Mouse (Mus musculus): ENCODE data around the gene Schip1. TPM values are rescaled to one million over a fixed set of nuclear protein-coding genes. Genes with fewer than 3 reads are reported as not detected.

Gene Schip1
- polyA plus RNA-seq, 1 experiment from 2014 or later: 47.2 TPM

DNA sequence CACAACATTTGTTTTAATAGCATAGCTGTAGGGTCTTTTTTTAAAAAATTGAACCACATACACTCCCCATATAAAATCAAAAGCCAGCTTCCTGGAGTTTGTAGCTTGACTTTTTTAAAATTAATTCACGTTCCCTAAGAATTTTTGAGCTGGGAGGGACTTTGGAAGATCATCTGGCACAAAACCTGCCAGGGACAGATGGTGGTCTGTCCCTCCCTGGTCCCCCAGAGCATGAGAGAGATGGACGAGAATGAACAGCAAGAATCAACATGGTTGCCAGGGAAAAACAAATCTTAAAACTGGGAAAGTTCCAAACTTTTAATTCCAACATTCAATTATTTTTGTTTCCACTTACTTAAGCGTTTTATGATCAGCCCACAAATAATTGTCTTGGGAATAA lies 334.1 kb downstream of the Schip1 start:
- no peaks in the 10 kb centered on the region for H3K36me3 ChIP-seq (ENCODE audit: control insufficient read depth, insufficient read depth, low read length)

DNA sequence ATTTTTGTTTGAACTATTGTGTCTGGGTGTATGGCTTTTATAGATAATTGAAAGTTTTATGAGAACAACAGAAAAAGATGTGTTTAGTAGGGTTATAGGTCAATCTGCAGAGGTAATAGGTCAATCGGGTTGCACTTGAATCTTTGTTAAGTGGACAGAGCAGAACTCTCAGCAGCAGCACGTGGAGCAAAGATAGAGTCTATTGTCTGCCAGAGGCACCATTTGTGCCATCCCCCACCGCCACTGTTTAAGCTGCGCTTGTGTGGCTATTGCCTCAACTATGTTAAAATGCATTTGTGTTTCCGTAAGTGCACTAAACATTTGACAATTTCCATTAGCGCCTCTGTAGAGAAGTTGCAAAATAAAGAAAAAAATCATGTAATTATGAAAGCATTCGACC lies 335.5 kb downstream of the Schip1 start:
- 79% methylated on average over 7 of the region's 7 CpGs for WGBS
- H3K4me1 ChIP-seq (ENCODE audit: control insufficient read depth, insufficient read depth, low read length): no peaks in the 10 kb centered on the region
- ATAC-seq (ENCODE audit: insufficient number of reproducible peaks, insufficient read depth, low FRiP score, low read depth): no peak

More for the DNA sequence above, 334.1 kb downstream of the Schip1 start:
- no peak overlapping the region for H3K27ac ChIP-seq (ENCODE audit: low read length)
- H3K9me3 ChIP-seq (ENCODE audit: control insufficient read depth, low read depth, low read length): no peaks in the 10 kb centered on the region
- H3K27me3 ChIP-seq (ENCODE audit: control insufficient read depth, insufficient read depth, low read length): no peaks in the 10 kb centered on the region
- WGBS: 77% methylated on average over 3 of the region's 3 CpGs
- H3K4me1 ChIP-seq (ENCODE audit: control insufficient read depth, insufficient read depth, low read length): no peaks in the 10 kb centered on the region
- H3K4me2 ChIP-seq (replicated peaks; ENCODE audit: low read depth, low read length): no peak overlapping the region
- ATAC-seq (ENCODE audit: insufficient number of reproducible peaks, insufficient read depth, low FRiP score, low read depth): no peak
- no peak overlapping the region for H3K4me3 ChIP-seq (ENCODE audit: low read depth, low read length)
- no peak overlapping the region for H3K9ac ChIP-seq (replicated peaks; ENCODE audit: low read depth, low read length)

DNA sequence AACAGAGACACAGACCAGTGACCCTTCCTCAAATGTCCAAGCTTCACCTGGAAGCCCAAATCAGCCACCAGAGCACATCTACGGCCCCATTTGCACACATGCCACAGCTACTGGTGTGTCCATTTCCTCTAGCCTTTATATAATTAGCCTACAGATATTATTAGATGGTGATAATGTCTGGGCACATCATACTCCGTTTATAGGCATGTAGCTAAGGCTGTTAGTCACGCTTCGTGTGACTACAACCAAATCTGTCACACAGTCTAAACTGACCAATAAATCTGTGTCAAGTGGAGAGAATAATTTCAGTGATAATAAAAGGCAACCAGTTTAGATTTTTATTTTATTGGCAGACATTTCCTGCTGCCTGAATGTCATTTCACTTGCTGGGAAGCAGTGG lies 338.7 kb downstream of the Schip1 start:
- no peak overlapping the region for H3K27ac ChIP-seq (ENCODE audit: low read length)
- ATAC-seq (ENCODE audit: insufficient number of reproducible peaks, insufficient read depth, low FRiP score, low read depth): no peak
- H3K4me1 ChIP-seq (ENCODE audit: control insufficient read depth, insufficient read depth, low read length): no peaks in the 10 kb centered on the region
- no peaks in the 10 kb centered on the region for H3K36me3 ChIP-seq (ENCODE audit: control insufficient read depth, insufficient read depth, low read length)
- no peaks in the 10 kb centered on the region for H3K27me3 ChIP-seq (ENCODE audit: control insufficient read depth, insufficient read depth, low read length)
- H3K9ac ChIP-seq (replicated peaks; ENCODE audit: low read depth, low read length): no peak overlapping the region
- 88% methylated on average over 4 of the region's 4 CpGs for WGBS
- no peak overlapping the region for H3K4me3 ChIP-seq (ENCODE audit: low read depth, low read length)
- H3K4me2 ChIP-seq (replicated peaks; ENCODE audit: low read depth, low read length): no peak overlapping the region
- no peaks in the 10 kb centered on the region for H3K9me3 ChIP-seq (ENCODE audit: control insufficient read depth, low read depth, low read length)

More for the DNA sequence above, 335.5 kb downstream of the Schip1 start:
- H3K9ac ChIP-seq (replicated peaks; ENCODE audit: low read depth, low read length): no peak overlapping the region
- no peak overlapping the region for H3K4me3 ChIP-seq (ENCODE audit: low read depth, low read length)
- H3K27ac ChIP-seq (ENCODE audit: low read length): no peak overlapping the region
- H3K36me3 ChIP-seq (ENCODE audit: control insufficient read depth, insufficient read depth, low read length): no peaks in the 10 kb centered on the region
- H3K27me3 ChIP-seq (ENCODE audit: control insufficient read depth, insufficient read depth, low read length): no peaks in the 10 kb centered on the region
- H3K4me2 ChIP-seq (replicated peaks; ENCODE audit: low read depth, low read length): no peak overlapping the region
- H3K9me3 ChIP-seq (ENCODE audit: control insufficient read depth, low read depth, low read length): no peaks in the 10 kb centered on the region

DNA sequence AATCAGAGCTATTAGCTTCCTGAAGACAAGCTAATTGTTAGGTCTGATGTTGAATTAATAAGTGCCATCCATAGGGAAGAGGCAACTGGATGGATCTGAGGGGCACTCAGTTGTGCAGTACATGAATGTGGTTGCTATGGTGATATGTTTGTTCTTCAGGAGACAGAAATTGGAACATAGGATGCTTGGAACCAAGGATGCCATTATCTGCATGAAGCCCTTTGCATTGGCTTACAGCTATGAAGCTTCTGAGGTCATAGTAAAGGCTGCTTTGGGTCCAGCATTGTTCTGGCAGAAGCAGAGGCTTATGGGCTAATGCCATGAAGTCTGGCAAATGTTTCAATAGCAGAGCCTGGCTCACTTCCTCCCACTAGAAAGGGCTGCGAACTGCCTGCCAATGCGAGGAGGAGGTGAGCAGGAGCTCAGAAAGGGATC lies 339.2 kb downstream of the Schip1 start:
- no peak overlapping the region for H3K4me3 ChIP-seq (ENCODE audit: low read depth, low read length)

DNA sequence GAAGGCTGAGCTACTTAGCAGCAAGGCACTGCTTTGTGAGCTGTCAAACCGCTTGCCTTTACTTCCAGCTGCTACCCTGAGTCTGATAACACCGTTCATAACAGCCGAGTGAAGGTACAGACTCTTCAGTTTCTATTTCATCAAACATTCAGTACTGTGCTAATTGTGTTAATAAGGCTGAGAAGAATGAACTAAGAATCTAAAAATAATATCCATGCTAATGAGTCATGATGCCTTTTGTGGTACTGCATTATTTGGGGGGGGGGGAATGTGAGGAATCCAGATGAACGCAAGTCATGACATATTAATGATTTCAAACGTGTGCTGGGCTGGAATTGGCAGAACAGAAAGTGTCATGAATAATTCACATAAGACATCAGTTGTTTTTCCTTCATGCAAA lies 341.1 kb downstream of the Schip1 start:
- no peak overlapping the region for H3K9ac ChIP-seq (replicated peaks; ENCODE audit: low read depth, low read length)
- no peak overlapping the region for H3K27ac ChIP-seq (ENCODE audit: low read length)
- H3K4me1 ChIP-seq (ENCODE audit: control insufficient read depth, insufficient read depth, low read length): no peaks in the 10 kb centered on the region
- no peak overlapping the region for H3K4me3 ChIP-seq (ENCODE audit: low read depth, low read length)
- H3K9me3 ChIP-seq (ENCODE audit: control insufficient read depth, low read depth, low read length): no peaks in the 10 kb centered on the region
- no peak overlapping the region for H3K4me2 ChIP-seq (replicated peaks; ENCODE audit: low read depth, low read length)
- WGBS: 68% methylated on average over 5 of the region's 5 CpGs
- ATAC-seq (ENCODE audit: insufficient number of reproducible peaks, insufficient read depth, low FRiP score, low read depth): no peak
- H3K36me3 ChIP-seq (ENCODE audit: control insufficient read depth, insufficient read depth, low read length): no peaks in the 10 kb centered on the region
- no peaks in the 10 kb centered on the region for H3K27me3 ChIP-seq (ENCODE audit: control insufficient read depth, insufficient read depth, low read length)

More for the DNA sequence above, 339.2 kb downstream of the Schip1 start:
- Histone ChIP-seq H3K4me1 (ENCODE audit: control insufficient read depth, insufficient read depth, low read length) (no peaks in the 10 kb centered on the region), H3K36me3 (ENCODE audit: control insufficient read depth, insufficient read depth, low read length) (no peaks in the 10 kb centered on the region), H3K9me3 (ENCODE audit: control insufficient read depth, low read depth, low read length) (no peaks in the 10 kb centered on the region), H3K4me2 (replicated peaks; ENCODE audit: low read depth, low read length) (no peak overlapping the region), H3K27me3 (ENCODE audit: control insufficient read depth, insufficient read depth, low read length) (no peaks in the 10 kb centered on the region), H3K9ac (replicated peaks; ENCODE audit: low read depth, low read length) (no peak overlapping the region), H3K27ac (ENCODE audit: low read length) (no peak overlapping the region)
- 79% methylated on average over 2 of the region's 2 CpGs for WGBS
- no peak for ATAC-seq (ENCODE audit: insufficient number of reproducible peaks, insufficient read depth, low FRiP score, low read depth)

DNA sequence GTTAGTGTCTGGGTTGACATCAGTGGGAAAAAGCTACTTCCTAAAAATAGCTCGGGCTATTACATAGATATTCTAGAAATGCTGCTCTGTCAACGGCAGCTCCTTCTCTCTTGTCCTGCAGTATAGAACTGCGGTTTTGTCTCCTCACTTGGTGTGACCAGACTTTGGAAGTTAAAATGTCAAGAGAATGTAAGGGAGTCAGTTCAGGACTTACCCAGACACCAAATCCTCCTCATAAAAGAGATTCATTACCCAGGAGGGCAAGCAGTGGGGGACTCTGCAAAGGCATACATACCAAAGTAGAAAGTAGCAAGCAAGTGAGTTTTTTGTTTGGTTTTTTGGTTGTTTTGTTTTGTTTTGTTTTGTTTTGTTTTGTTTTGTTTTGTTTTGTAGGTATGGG lies 347.7 kb downstream of the Schip1 start:
- H3K27ac ChIP-seq (ENCODE audit: low read length): no peak overlapping the region
- no peak for ATAC-seq (ENCODE audit: insufficient number of reproducible peaks, insufficient read depth, low FRiP score, low read depth)
- no peak overlapping the region for H3K9ac ChIP-seq (replicated peaks; ENCODE audit: low read depth, low read length)
- H3K27me3 ChIP-seq (ENCODE audit: control insufficient read depth, insufficient read depth, low read length): no peaks in the 10 kb centered on the region
- no peaks in the 10 kb centered on the region for H3K36me3 ChIP-seq (ENCODE audit: control insufficient read depth, insufficient read depth, low read length)
- H3K4me2 ChIP-seq (replicated peaks; ENCODE audit: low read depth, low read length): no peak overlapping the region
- H3K4me3 ChIP-seq (ENCODE audit: low read depth, low read length): no peak overlapping the region
- H3K9me3 ChIP-seq (ENCODE audit: control insufficient read depth, low read depth, low read length): no peaks in the 10 kb centered on the region
- no peaks in the 10 kb centered on the region for H3K4me1 ChIP-seq (ENCODE audit: control insufficient read depth, insufficient read depth, low read length)
- 73% methylated on average over 3 of the region's 3 CpGs for WGBS

DNA sequence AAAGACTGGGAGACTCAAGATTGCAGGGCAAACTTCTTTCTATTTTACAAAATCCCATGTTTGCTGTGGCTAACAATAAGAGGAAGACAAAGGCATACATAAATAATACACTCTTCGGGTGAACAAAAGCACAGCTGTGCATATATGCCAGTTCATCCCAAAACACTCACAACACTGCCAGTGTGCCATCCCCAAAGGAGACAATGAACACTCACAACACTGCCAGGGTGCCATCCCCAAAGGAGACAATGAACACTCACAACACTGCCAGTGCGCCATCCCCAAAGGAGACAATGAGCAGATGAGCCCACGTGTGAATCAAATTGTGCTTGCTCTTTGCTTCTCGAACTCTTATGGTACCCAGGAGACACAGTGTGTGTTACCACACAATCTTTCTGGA lies 355.2 kb downstream of the Schip1 start:
- H3K27me3 ChIP-seq (ENCODE audit: control insufficient read depth, insufficient read depth, low read length): no peaks in the 10 kb centered on the region
- WGBS: 78% methylated on average over 4 of the region's 4 CpGs
- H3K4me1 ChIP-seq (ENCODE audit: control insufficient read depth, insufficient read depth, low read length): no peaks in the 10 kb centered on the region
- no peak overlapping the region for H3K4me2 ChIP-seq (replicated peaks; ENCODE audit: low read depth, low read length)
- no peak overlapping the region for H3K4me3 ChIP-seq (ENCODE audit: low read depth, low read length)
- no peak for ATAC-seq (ENCODE audit: insufficient number of reproducible peaks, insufficient read depth, low FRiP score, low read depth)
- H3K27ac ChIP-seq (ENCODE audit: low read length): no peak overlapping the region
- no peaks in the 10 kb centered on the region for H3K9me3 ChIP-seq (ENCODE audit: control insufficient read depth, low read depth, low read length)
- no peak overlapping the region for H3K9ac ChIP-seq (replicated peaks; ENCODE audit: low read depth, low read length)
- H3K36me3 ChIP-seq (ENCODE audit: control insufficient read depth, insufficient read depth, low read length): no peaks in the 10 kb centered on the region

DNA sequence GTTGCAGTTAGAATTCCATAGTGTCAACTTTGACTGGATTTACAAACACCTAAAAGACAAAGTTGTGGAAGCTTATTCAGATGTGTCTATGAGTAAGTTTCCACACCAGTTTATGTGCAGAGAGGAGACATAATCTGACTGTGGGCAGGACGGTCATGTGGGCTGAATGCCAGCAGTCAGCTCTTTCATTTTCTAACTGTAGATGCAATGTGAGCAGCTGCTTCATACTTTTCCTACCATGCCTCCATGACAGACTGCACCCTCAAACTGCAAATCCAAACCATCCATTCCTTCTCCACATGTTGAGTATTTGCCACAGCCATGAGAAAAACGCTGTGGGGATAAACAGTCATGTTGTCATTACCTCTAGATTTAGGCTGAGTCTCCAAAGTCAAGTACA lies 356.3 kb downstream of the Schip1 start:
- 74% methylated on average over 2 of the region's 2 CpGs for WGBS
- Histone ChIP-seq H3K9me3 (ENCODE audit: control insufficient read depth, low read depth, low read length) (no peaks in the 10 kb centered on the region), H3K4me3 (ENCODE audit: low read depth, low read length) (no peak overlapping the region), H3K4me1 (ENCODE audit: control insufficient read depth, insufficient read depth, low read length) (no peaks in the 10 kb centered on the region), H3K9ac (replicated peaks; ENCODE audit: low read depth, low read length) (no peak overlapping the region), H3K4me2 (replicated peaks; ENCODE audit: low read depth, low read length) (no peak overlapping the region), H3K27ac (ENCODE audit: low read length) (no peak overlapping the region), H3K27me3 (ENCODE audit: control insufficient read depth, insufficient read depth, low read length) (no peaks in the 10 kb centered on the region), H3K36me3 (ENCODE audit: control insufficient read depth, insufficient read depth, low read length) (no peaks in the 10 kb centered on the region)
- no peak for ATAC-seq (ENCODE audit: insufficient number of reproducible peaks, insufficient read depth, low FRiP score, low read depth)

DNA sequence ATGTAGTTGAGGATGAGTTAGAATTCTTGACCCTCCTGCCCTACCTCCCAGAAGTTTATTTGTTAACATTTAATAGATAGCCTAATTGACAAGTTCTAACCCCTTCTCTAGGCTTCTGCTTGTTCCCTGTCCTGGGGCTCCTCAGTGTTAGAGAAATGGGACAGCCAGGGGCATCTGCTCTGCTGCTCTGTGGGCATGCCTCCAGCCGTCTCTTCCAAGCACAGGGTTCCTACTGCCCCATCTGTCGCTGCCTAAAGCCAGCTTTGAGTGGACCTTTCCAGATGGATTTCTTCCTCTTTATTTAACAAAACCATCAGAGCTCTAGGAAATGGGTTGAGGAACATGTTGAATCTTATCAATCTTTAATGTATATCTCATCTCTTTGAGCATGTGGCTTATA lies 357.2 kb downstream of the Schip1 start:
- Histone ChIP-seq H3K4me3 (ENCODE audit: low read depth, low read length) (no peak overlapping the region), H3K4me1 (ENCODE audit: control insufficient read depth, insufficient read depth, low read length) (no peaks in the 10 kb centered on the region), H3K9me3 (ENCODE audit: control insufficient read depth, low read depth, low read length) (no peaks in the 10 kb centered on the region), H3K36me3 (ENCODE audit: control insufficient read depth, insufficient read depth, low read length) (no peaks in the 10 kb centered on the region), H3K9ac (replicated peaks; ENCODE audit: low read depth, low read length) (no peak overlapping the region), H3K27ac (ENCODE audit: low read length) (no peak overlapping the region), H3K27me3 (ENCODE audit: control insufficient read depth, insufficient read depth, low read length) (no peaks in the 10 kb centered on the region), H3K4me2 (replicated peaks; ENCODE audit: low read depth, low read length) (no peak overlapping the region)
- no peak for ATAC-seq (ENCODE audit: insufficient number of reproducible peaks, insufficient read depth, low FRiP score, low read depth)
- WGBS: 53% methylated on average over 2 of the region's 2 CpGs
